ENCODE assay signal across 17 mouse cellular contexts in the genomic region with DNA sequence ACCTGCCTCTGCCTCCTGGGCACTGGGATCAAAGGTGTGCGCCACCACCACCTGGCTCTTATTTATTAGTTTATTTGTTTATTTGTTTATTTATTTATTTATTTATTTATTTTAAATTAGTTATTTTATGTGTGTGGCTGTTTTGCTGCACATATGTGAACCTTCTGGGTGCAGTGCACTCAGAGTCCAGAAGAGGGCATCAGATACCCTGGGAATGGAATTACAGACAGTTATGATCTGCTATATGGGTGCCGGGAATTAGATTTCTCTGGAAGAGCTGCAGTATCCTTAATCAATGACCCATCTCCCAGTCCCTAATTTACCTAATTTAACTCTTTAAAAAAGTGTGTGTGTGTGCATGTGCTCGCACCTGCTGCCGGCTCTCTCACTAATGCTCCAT. TPM values are rescaled to one million over a fixed set of nuclear protein-coding genes. Genes with fewer than 3 reads are reported as not detected.
A peak's percentile ranks its signal among the peaks of the same experiment; 100 is the strongest.
DNase-seq lines count a peak whose midpoint lies in the region; ATAC-seq and TF ChIP-seq lines count a peak whose summit lies in the region.
"Had no signal": no experiment of that assay in that cellular context is flagged by ENCODE, and none has a peak within 500 bp of the region (broad histone marks: within the 10 kb centered on the region; RNA-seq: fewer than 3 reads in every experiment).

No protein-coding gene starts in this region.

- no peaks in the 10 kb centered on the region for H3K27me3 ChIP-seq in liver, embryonic 14.5 days (ENCODE audit: control insufficient read depth, insufficient read depth, low read length)
- no peaks in the 10 kb centered on the region for H3K27me3 ChIP-seq in liver, embryonic 11.5 days (replicated peaks; ENCODE audit: control insufficient read depth, insufficient read depth, low read length)
- H3K27me3 ChIP-seq in E14TG2a.4 (ENCODE audit: insufficient read depth, low read length): no peaks in the 10 kb centered on the region
- H3K27me3 ChIP-seq: limb, embryonic 12.5 days; lung, embryonic 15.5 days had no signal

- no peak overlapping the region for H3K27ac ChIP-seq in gastrocnemius, adult 2 months
- H3K27ac ChIP-seq in liver, embryonic 14.5 days: no peak overlapping the region
- H3K27ac ChIP-seq in liver, embryonic 11.5 days (ENCODE audit: low read depth, low read length): no peak overlapping the region
- H3K27ac ChIP-seq: embryonic facial prominence, embryonic 10.5 days; limb, embryonic 12.5 days; lung, embryonic 15.5 days; midbrain, embryonic 10.5 days had no signal

- peak; percentile 61 for TF ChIP-seq CTCF in gastrocnemius, adult 2 months (IDR thresholded peaks at IDR 0.05)
- 0 out of 2 replicates have a peak, but pooled peaks have one; percentile 25 for TF ChIP-seq CTCF in liver, embryonic 14.5 days (IDR thresholded peaks at IDR 0.05; ENCODE audit: low read depth)
- TF ChIP-seq CTCF in E14TG2a.4 (conservative IDR thresholded peaks at IDR 0.05; ENCODE audit: low read length): peak; percentile 53

- no peaks in the 10 kb centered on the region for H3K36me3 ChIP-seq in liver, embryonic 14.5 days (replicated peaks; ENCODE audit: control insufficient read depth, insufficient read depth, low read depth)
- no peaks in the 10 kb centered on the region for H3K36me3 ChIP-seq in liver, embryonic 11.5 days (ENCODE audit: control insufficient read depth, insufficient read depth, low read length)
- H3K36me3 ChIP-seq in E14TG2a.4 (ENCODE audit: insufficient read depth, low read length): peaks cover 31% of the 10 kb centered on the region
- H3K36me3 ChIP-seq: lung, embryonic 15.5 days had no signal

- no peaks in the 10 kb centered on the region for H3K9me3 ChIP-seq in liver, embryonic 14.5 days (ENCODE audit: control insufficient read depth, low read length)
- no peaks in the 10 kb centered on the region for H3K9me3 ChIP-seq in liver, embryonic 11.5 days (ENCODE audit: control insufficient read depth, low read length)
- H3K9me3 ChIP-seq in E14TG2a.4 (ENCODE audit: low read length): no peaks in the 10 kb centered on the region
- H3K9me3 ChIP-seq: embryonic facial prominence, embryonic 10.5 days; lung, embryonic 15.5 days; midbrain, embryonic 10.5 days had no signal

- H3K9ac ChIP-seq in liver, embryonic 14.5 days (replicated peaks): no peak overlapping the region
- H3K9ac ChIP-seq in liver, embryonic 11.5 days (ENCODE audit: low read depth, low read length): no peak overlapping the region
- H3K9ac ChIP-seq: limb, embryonic 12.5 days; lung, embryonic 15.5 days had no signal

- no peak for TF ChIP-seq EP300 in liver, embryonic 14.5 days (IDR thresholded peaks at IDR 0.05; ENCODE audit: low read depth)

- no peak for DNase-seq in gastrocnemius, adult 2 months
- no peak for DNase-seq in gastrocnemius, adult 8-10 months (ENCODE audit: low spot score in 2 of 2)
- no peak for DNase-seq in liver, embryonic 14.5 days (ENCODE audit: low read depth in 3 of 3, low spot score in 3 of 3)
- no peak for DNase-seq in liver, embryonic 11.5 days (ENCODE audit: low spot score)
- peak; percentile 13 for DNase-seq in thymus, postnatal 0 days (ENCODE audit: low spot score)
- DNase-seq in Muller cell, postnatal 12 days (ENCODE audit: inconsistent ontology term): no peak
- no peak for DNase-seq in cerebellum, adult 9-11 months
- DNase-seq: adrenal gland, postnatal 10 days; kidney, postnatal 36 days; right cerebral cortex, postnatal 14 days had no signal

- no peaks in the 10 kb centered on the region for H3K4me1 ChIP-seq in liver, embryonic 14.5 days (replicated peaks; ENCODE audit: control insufficient read depth in 2 of 2, insufficient read depth in 2 of 2, low read length in 1 of 2)
- H3K4me1 ChIP-seq in liver, embryonic 11.5 days (replicated peaks; ENCODE audit: control insufficient read depth, insufficient read depth, low read length): peaks cover 5% of the 10 kb centered on the region; the same call in 1 of the 2 replicates
- peaks cover 65% of the 10 kb centered on the region for H3K4me1 ChIP-seq in E14TG2a.4 (replicated peaks; ENCODE audit: low read depth, low read length)

- no peak for ATAC-seq in liver, embryonic 14.5 days (ENCODE audit: insufficient read depth)
- no peak for ATAC-seq in liver, embryonic 11.5 days (replicated peaks; ENCODE audit: low FRiP score)
- ATAC-seq: hindbrain, embryonic 16.5 days had no signal

- H3K4me2 ChIP-seq in liver, embryonic 14.5 days (ENCODE audit: low read depth): no peak overlapping the region
- H3K4me2 ChIP-seq in liver, embryonic 11.5 days: no peak overlapping the region
- H3K4me2 ChIP-seq: limb, embryonic 12.5 days; lung, embryonic 15.5 days had no signal

- WGBS in liver, embryonic 14.5 days (ENCODE audit: insufficient replicate concordance): 87% methylated on average over 4 of the region's 4 CpGs
- WGBS in liver, embryonic 11.5 days: 91% methylated on average over 4 of the region's 4 CpGs

- no peak overlapping the region for H3K4me3 ChIP-seq in gastrocnemius, adult 2 months
- H3K4me3 ChIP-seq in liver, embryonic 14.5 days (ENCODE audit: insufficient read depth in 1 of 2, low read depth in 2 of 2, low read length in 2 of 2): no peak overlapping the region
- no peak overlapping the region for H3K4me3 ChIP-seq in liver, embryonic 11.5 days (ENCODE audit: low read depth, low read length)
- no peak overlapping the region for H3K4me3 ChIP-seq in E14TG2a.4 (replicated peaks; ENCODE audit: low read length)
- H3K4me3 ChIP-seq: embryonic facial prominence, embryonic 10.5 days; limb, embryonic 12.5 days; lung, embryonic 15.5 days; midbrain, embryonic 10.5 days; myocyte had no signal

- intact Hi-C loops in gastrocnemius, adult 2 months (cut with DNase I): no loop called here

RNA-seq across cellular contexts. Expression of a gene that starts 8.5 kb away (rescaled TPM):
- total RNA-seq in gastrocnemius, adult 2 months (2021): 1 to 10 TPM; 7.9 to 9.8 TPM
- total RNA-seq in gastrocnemius, adult 8-10 months (2022): 10 to 100 TPM in 3 of 4 experiments, 1 to 10 TPM in 1; 9.3 to 12.8 (median 11.1) TPM
- 8.2 and 11.6 TPM in 2 replicates for polyA plus RNA-seq in liver, embryonic 14.5 days (2012; rRNA removed)
- 19.2 and 22.8 TPM in 2 replicates for polyA plus RNA-seq in liver, embryonic 14.5 days (2014; fragmentation: Nextera tagmentation; extraction: Ambion mirVana)
- polyA plus RNA-seq in liver, embryonic 11.5 days (2014; fragmentation: Nextera tagmentation; extraction: Ambion mirVana): 56.3 and 65.0 TPM in 2 replicates
- polyA plus RNA-seq in thymus, postnatal 0 days (2015; fragmentation: Nextera tagmentation; extraction: Ambion mirVana): 67.8 and 74.7 TPM in 2 replicates
